Mouse (Mus musculus) megakaryocyte, embryonic 14.5 days (primary cell): ENCODE data around the gene Zfp536.

Experiments
- FLI1 ChIP-seq: IDR thresholded peaks from 2 replicates; pipeline ENCODE4 v1.6.1; 2012; ENCODE audit warnings: low read length, inconsistent platforms, mixed read lengths
- GATA1 ChIP-seq: IDR thresholded peaks from 3 replicates; pipeline ENCODE4 v1.6.1; 2012; ENCODE audit warnings: mixed read lengths, low read length, inconsistent platforms, borderline replicate concordance

- TF ChIP-seq GATA1 (no peak), FLI1 (no peak)
Measured at GRCm38 (mm10) chr7:37648671-37649070, 124.8 kb downstream of the Zfp536 start.
